Mouse (Mus musculus): Measurements from ENCODE around the gene Ttc7b. TPM values are rescaled to one million over a fixed set of nuclear protein-coding genes. Genes with fewer than 3 reads are reported as not detected.

Ttc7b gene
- total and polyA plus RNA-seq, 2 experiments: 7.7 to 10.7 TPM

- 87% methylated on average over 4 of the region's 4 CpGs for WGBS
- TF ChIP-seq POLR2A (IDR thresholded peaks at IDR 0.05; ENCODE audit: extremely low read depth, insufficient read depth, low read length) (no peak), CTCF (IDR thresholded peaks at IDR 0.05; ENCODE audit: low read depth, low read length) (no peak)
- Histone ChIP-seq H3K79me2 (ENCODE audit: control insufficient read depth, insufficient read depth, low read length) (peaks cover 60% of the 10 kb centered on the region), H3K4me1 (ENCODE audit: control insufficient read depth, insufficient read depth, low read length) (peaks cover 19% of the 10 kb centered on the region), H3K4me3 (ENCODE audit: insufficient read depth, low read depth, low read length) (no peak overlapping the region), H3K27me3 (ENCODE audit: control insufficient read depth, insufficient read depth, low read length) (no peaks in the 10 kb centered on the region), H3K9ac (ENCODE audit: low read depth, low read length) (no peak overlapping the region), H3K36me3 (ENCODE audit: control insufficient read depth, insufficient read depth, low read length) (no peaks in the 10 kb centered on the region), H3K27ac (replicated peaks; ENCODE audit: insufficient read depth, low read depth, low read length) (no peak overlapping the region)
- DNase-seq (ENCODE audit: extremely low read depth, low read depth, low spot score): no peak
Measured at GRCm38 (mm10) chr12:100515493-100515892, 5.1 kb downstream of the Ttc7b start.

- Histone ChIP-seq H3K27me3 (ENCODE audit: control insufficient read depth, insufficient read depth, low read length) (no peaks in the 10 kb centered on the region), H3K4me3 (ENCODE audit: insufficient read depth, low read depth, low read length) (no peak overlapping the region), H3K4me1 (ENCODE audit: control insufficient read depth, insufficient read depth, low read length) (peaks cover 23% of the 10 kb centered on the region), H3K9ac (ENCODE audit: low read depth, low read length) (no peak overlapping the region), H3K79me2 (ENCODE audit: control insufficient read depth, insufficient read depth, low read length) (peaks cover 60% of the 10 kb centered on the region), H3K27ac (replicated peaks; ENCODE audit: insufficient read depth, low read depth, low read length) (no peak overlapping the region), H3K36me3 (ENCODE audit: control insufficient read depth, insufficient read depth, low read length) (no peaks in the 10 kb centered on the region)
- no peak for DNase-seq (ENCODE audit: extremely low read depth, low read depth, low spot score)
- TF ChIP-seq POLR2A (IDR thresholded peaks at IDR 0.05; ENCODE audit: extremely low read depth, insufficient read depth, low read length) (no peak), CTCF (IDR thresholded peaks at IDR 0.05; ENCODE audit: low read depth, low read length) (no peak)
- 68% methylated on average over 1 of the region's 1 CpGs for WGBS
Measured at GRCm38 (mm10) chr12:100514611-100515010, 6.0 kb downstream of the Ttc7b start.

GRCm38 (mm10) chr12:100513131-100513530 lies 7.5 kb downstream of the Ttc7b start:
- WGBS: 87% methylated on average over 5 of the region's 5 CpGs
- Histone ChIP-seq H3K4me3 (ENCODE audit: insufficient read depth, low read depth, low read length) (no peak overlapping the region), H3K27me3 (ENCODE audit: control insufficient read depth, insufficient read depth, low read length) (no peaks in the 10 kb centered on the region), H3K9ac (ENCODE audit: low read depth, low read length) (no peak overlapping the region), H3K27ac (replicated peaks; ENCODE audit: insufficient read depth, low read depth, low read length) (no peak overlapping the region), H3K79me2 (ENCODE audit: control insufficient read depth, insufficient read depth, low read length) (peaks cover 52% of the 10 kb centered on the region), H3K4me1 (ENCODE audit: control insufficient read depth, insufficient read depth, low read length) (peaks cover 20% of the 10 kb centered on the region), H3K36me3 (ENCODE audit: control insufficient read depth, insufficient read depth, low read length) (no peaks in the 10 kb centered on the region)
- TF ChIP-seq CTCF (IDR thresholded peaks at IDR 0.05; ENCODE audit: low read depth, low read length): no peak
- no peak for TF ChIP-seq POLR2A (IDR thresholded peaks at IDR 0.05; ENCODE audit: extremely low read depth, insufficient read depth, low read length)
- DNase-seq (ENCODE audit: extremely low read depth, low read depth, low spot score): peak; percentile 59

GRCm38 (mm10) chr12:100512641-100513040 lies 8.0 kb downstream of the Ttc7b start:
- Histone ChIP-seq H3K36me3 (ENCODE audit: control insufficient read depth, insufficient read depth, low read length) (no peaks in the 10 kb centered on the region), H3K4me1 (ENCODE audit: control insufficient read depth, insufficient read depth, low read length) (peaks cover 20% of the 10 kb centered on the region), H3K27ac (replicated peaks; ENCODE audit: insufficient read depth, low read depth, low read length) (no peak overlapping the region), H3K27me3 (ENCODE audit: control insufficient read depth, insufficient read depth, low read length) (no peaks in the 10 kb centered on the region), H3K9ac (ENCODE audit: low read depth, low read length) (no peak overlapping the region), H3K79me2 (ENCODE audit: control insufficient read depth, insufficient read depth, low read length) (peaks cover 52% of the 10 kb centered on the region; the same call in 1 of the 2 replicates), H3K4me3 (ENCODE audit: insufficient read depth, low read depth, low read length) (no peak overlapping the region)
- peak; percentile 39 for DNase-seq (ENCODE audit: extremely low read depth, low read depth, low spot score)
- TF ChIP-seq CTCF (IDR thresholded peaks at IDR 0.05; ENCODE audit: low read depth, low read length): no peak
- TF ChIP-seq POLR2A (IDR thresholded peaks at IDR 0.05; ENCODE audit: extremely low read depth, insufficient read depth, low read length): no peak
- 82% methylated on average over 9 of the region's 9 CpGs for WGBS

- Histone ChIP-seq H3K27ac (replicated peaks; ENCODE audit: insufficient read depth, low read depth, low read length) (peak overlapping the region; percentile 52; the same call in 1 of the 2 replicates), H3K4me1 (ENCODE audit: control insufficient read depth, insufficient read depth, low read length) (peaks cover 9% of the 10 kb centered on the region; the same call in 1 of the 2 replicates), H3K4me3 (ENCODE audit: insufficient read depth, low read depth, low read length) (no peak overlapping the region), H3K79me2 (ENCODE audit: control insufficient read depth, insufficient read depth, low read length) (peaks cover 37% of the 10 kb centered on the region; the same call in 1 of the 2 replicates), H3K9ac (ENCODE audit: low read depth, low read length) (no peak overlapping the region), H3K27me3 (ENCODE audit: control insufficient read depth, insufficient read depth, low read length) (no peaks in the 10 kb centered on the region), H3K36me3 (ENCODE audit: control insufficient read depth, insufficient read depth, low read length) (no peaks in the 10 kb centered on the region)
- TF ChIP-seq POLR2A (IDR thresholded peaks at IDR 0.05; ENCODE audit: extremely low read depth, insufficient read depth, low read length) (no peak), CTCF (IDR thresholded peaks at IDR 0.05; ENCODE audit: low read depth, low read length) (no peak)
- DNase-seq (ENCODE audit: extremely low read depth, low read depth, low spot score): no peak
- WGBS: 87% methylated on average over 9 of the region's 9 CpGs
Measured at GRCm38 (mm10) chr12:100509615-100510282, 10.9 kb downstream of the Ttc7b start.

GRCm38 (mm10) chr12:100508668-100509067 lies 12.0 kb downstream of the Ttc7b start:
- Histone ChIP-seq H3K79me2 (ENCODE audit: control insufficient read depth, insufficient read depth, low read length) (peaks cover 35% of the 10 kb centered on the region; the same call in 1 of the 2 replicates), H3K4me3 (ENCODE audit: insufficient read depth, low read depth, low read length) (no peak overlapping the region), H3K27ac (replicated peaks; ENCODE audit: insufficient read depth, low read depth, low read length) (peak overlapping the region; percentile 52; the same call in 1 of the 2 replicates), H3K36me3 (ENCODE audit: control insufficient read depth, insufficient read depth, low read length) (no peaks in the 10 kb centered on the region), H3K4me1 (ENCODE audit: control insufficient read depth, insufficient read depth, low read length) (peaks cover 12% of the 10 kb centered on the region), H3K9ac (ENCODE audit: low read depth, low read length) (no peak overlapping the region), H3K27me3 (ENCODE audit: control insufficient read depth, insufficient read depth, low read length) (no peaks in the 10 kb centered on the region)
- TF ChIP-seq POLR2A (IDR thresholded peaks at IDR 0.05; ENCODE audit: extremely low read depth, insufficient read depth, low read length) (no peak), CTCF (IDR thresholded peaks at IDR 0.05; ENCODE audit: low read depth, low read length) (no peak)
- 85% methylated on average over 5 of the region's 5 CpGs for WGBS
- DNase-seq (ENCODE audit: extremely low read depth, low read depth, low spot score): no peak
